Mouse (Mus musculus) right cerebral cortex, adult 2 months (tissue): Measurements from ENCODE around the gene Hist1h1e.
"Not testable (repeated sequence)": the region's sequence is repeated elsewhere in the genome, so short reads cannot be mapped to it uniquely, and the experiment has no call there.

Source experiments
- DNase-seq, 2 experiments: peaks; one replicate each; pipeline ENCODE4 v3.0.0; 2021 to 2022; ENCODE audit warnings: low spot score in 2 of 2

Hist1h1e gene

DNA sequence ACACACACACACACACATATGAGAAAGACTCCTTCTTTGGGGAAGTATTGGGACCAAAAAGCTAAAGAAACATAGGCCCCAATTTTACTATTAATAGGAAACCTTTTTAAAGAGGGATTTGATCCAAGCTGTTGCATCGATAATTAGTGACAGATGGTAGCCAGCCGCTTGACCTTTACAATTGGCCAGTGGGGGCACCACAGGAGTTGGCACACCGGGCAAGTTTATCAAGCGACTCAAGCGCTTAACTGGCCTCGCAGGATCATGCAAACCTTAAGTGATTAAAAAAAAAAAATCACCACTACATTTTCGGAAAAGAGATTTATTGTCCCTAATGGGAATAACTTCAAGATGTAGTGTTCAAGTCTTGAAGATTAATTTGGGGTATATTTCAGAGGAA is 29.7 kb downstream of the Hist1h1e start:
- no peak for DNase-seq

DNA sequence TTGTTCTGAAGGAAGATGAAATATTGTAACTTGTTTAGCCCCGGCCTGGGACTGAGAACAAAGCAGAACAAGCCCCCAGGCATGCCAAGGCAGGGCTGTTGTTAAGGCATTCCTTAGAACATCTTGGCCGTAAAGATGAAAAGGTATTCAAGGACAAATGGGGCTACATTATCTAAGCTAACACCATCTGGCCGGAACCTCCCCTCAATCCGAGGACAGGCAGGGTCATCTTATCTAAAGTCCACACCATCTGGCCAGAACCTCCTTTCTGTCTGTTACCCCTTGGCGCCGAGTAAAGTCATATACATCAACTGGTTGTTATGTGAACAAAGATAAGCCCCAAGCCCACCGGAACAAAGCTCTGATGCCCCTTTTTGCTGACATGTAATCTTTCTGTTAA is 30.5 kb downstream of the Hist1h1e start:
- not testable (repeated sequence) for DNase-seq

DNA sequence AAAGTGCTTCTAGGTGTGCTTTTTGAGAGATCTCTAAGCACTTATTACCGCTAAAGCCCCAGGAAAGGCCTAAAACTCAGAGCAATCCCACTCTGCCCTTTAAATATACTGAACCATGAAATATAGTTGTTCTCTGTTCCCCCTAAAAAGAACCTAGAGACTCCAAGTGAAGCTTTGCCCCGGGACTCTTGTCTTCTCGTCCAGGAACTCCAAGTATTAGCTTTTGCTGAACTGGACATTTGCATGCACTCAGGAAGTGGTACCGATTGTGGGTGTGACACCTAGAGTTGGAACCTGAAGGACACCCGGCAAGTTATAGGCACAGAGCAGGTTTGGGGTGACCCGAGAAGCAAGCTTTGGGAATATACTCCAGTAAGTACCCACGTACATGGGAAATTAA is 31.2 kb downstream of the Hist1h1e start:
- no peak for DNase-seq

DNA sequence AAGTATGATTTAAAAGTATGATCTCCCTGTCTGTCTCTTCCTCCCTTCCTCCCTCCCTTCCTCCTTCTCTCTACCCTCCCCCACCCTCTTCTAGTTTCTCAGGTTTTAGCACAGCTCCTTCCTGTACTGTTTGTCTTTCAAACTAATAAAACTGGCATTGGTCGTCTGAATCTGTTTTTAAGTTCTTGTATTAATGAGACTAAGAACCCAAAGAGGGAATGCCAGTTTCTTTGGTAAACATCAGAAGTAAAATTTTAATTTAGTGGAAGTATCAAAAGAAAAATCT is 35.5 kb downstream of the Hist1h1e start:
- DNase-seq = no peak

DNA sequence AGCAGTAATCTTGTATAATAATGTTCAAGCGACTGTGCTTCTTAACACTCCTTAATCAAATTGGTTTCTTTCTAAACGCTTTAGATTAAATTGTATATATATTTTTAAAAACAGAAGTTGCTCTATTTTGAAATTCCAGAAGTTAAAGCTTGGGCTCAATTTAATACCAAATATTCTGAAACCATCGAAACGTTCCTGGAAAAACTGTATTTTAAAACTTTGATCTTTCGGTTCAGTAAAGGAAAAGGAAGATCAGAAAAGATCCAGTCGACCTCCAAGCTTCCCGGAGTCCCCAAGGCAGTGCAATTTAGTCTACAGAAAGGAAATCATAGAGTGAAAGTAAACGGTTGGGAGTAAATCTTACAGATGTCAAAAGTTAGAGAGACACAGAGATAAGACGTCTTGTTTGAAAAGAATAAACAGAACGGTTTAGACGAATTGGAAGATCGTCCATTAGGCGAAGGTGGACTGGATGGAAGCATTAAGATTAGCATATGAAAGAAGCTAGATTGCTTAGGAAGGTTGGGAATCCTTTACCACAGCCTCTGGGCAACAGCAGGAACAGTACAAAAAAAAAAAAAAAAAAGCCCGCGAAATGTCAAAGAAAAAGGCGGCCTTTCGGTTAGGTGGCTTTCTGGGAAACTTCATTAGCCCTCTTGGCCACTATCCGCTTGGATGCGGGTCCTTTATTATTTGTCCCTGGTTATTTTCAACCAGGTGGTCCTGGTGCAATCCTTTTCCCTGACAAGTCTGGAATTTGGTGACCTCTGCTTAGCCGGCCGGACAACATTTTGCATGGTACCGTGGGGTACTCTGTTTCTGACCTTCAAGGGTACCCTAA is 36.0 kb downstream of the Hist1h1e start:
- DNase-seq = no peak

DNA sequence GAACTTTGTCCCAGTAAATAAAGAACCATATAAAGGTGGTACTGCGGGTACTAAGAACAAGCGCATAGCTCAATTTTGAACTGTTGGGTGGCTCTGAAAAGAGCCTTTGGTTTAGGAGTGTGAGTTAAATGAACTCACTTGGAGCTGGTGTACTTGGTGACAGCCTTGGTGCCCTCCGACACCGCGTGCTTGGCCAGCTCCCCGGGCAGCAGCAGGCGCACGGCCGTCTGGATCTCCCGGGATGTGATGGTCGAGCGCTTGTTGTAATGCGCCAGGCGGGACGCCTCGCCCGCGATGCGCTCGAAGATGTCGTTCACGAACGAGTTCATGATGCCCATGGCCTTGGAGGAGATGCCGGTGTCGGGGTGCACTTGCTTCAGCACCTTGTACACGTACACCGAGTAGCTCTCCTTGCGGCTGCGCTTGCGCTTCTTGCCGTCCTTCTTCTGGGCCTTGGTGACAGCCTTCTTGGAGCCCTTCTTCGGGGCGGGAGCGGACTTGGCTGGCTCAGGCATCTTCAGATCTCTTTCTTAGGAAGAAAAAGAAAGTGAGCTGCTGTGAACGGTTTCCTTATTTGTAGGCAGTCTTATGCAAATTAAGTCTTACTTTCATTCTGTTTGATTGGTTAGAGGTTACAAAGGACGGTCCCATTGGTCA is 36.8 kb downstream of the Hist1h1e start:
- DNase-seq = peak; percentile 76 to 77

DNA sequence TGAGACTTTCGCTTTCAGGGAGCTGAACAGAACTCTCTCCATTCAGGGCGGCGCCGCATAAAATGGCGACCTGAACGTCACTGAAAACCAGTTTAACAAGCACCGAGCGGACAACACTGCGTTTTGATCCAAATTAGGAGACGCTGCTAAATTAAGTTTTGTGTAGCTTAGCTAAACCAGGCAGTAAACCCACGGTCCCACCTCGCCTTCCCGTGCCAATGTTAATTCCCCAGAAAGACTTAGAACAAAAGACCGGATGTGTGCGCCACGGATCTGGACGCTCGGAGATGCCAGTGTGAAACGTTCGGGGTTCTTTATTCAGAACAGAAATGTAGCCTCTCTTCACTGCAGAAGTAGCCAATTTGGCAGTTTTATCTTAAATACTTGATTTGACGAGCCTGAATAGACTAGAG is 37.3 kb downstream of the Hist1h1e start:
- peak; percentile 77 to 82 for DNase-seq

DNA sequence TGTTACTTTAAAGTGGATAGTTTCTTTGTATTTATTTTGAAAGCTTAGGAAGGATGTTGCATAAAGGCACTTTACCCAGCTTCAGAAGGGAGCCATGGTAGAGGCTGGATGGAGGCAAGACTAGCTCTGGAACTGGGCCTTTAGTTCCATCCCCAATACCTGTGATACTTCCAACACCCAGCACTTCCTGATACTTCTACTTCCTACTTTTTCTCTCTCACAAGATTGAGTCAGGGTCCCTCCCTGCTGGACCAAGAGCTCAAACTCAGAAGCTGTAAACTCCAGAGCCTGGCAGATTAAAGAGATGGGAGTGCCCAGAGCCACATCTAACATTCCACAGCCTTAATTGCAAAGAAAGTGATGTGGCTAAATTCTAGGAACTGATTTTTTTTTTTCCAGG is 38.0 kb downstream of the Hist1h1e start:
- no peak for DNase-seq

DNA sequence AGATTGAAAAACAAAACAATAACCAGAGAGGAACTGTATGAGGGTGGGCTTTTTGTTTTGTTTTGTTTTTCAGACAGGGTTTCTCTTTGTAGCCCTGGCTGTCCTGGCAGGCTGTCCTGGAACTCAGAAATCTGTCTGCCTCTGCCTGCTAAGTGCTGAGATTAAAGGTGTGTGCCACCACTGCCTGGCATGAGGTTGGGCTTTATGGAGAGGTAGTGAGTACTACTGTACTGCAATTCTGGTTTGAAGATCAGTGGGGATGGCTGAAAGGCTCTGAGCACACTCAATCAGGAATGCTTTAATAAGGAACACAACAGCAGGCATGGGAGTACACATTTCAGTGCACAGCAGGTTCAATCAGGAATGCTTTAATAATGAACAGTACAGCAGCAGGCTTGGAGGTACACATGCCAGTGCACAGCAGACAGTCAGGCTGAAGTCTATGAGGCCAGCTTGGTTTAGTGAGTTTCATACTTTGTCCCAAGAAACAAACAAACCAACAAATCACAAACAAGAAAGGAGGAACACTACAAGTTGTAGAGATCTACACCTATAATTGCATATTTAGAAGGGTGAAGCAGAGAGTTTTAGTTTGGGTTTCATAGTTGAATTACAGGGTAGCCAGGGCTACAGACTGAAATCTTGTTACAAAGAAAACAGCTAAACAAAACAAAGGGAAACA is 38.8 kb downstream of the Hist1h1e start:
- DNase-seq = no peak

DNA sequence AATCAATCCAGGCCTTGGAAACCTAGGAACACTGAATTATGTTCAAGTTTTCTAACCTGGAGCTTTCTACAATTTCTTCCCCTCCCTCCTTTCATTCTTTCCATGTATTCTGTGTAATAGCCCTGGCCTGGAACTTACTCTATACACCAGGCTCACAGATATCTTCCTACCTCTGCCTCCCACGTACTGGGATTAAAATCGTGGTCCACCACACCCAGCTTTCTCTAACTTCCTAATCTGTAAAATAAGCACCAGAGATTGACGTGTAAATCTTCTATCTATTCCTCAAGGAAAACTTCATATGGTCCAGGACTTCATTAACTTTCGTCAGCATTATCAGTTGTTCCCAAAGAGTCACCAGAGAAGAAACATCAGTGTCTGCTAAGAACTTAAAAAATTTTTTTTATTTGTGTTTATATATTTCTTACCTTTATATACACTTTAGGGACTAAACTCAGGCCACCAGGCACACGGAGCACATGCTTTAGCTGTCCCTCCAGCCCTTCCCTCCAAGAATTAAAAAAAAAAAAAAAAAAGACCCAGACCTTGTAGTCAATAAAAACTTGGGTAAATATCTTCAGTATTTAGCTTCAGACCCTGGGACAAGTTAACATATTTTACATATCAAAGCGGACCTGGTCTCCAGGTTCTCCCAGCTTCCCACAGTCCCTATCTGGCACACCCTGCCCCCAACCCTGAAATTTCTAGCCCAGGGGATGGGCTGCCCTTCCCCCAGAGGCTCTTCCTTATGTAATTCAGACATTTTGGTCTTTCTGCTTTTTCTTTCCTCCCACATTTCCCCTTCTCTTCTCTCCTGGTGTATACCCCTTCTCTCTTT is 39.9 kb downstream of the Hist1h1e start:
- no peak for DNase-seq

DNA sequence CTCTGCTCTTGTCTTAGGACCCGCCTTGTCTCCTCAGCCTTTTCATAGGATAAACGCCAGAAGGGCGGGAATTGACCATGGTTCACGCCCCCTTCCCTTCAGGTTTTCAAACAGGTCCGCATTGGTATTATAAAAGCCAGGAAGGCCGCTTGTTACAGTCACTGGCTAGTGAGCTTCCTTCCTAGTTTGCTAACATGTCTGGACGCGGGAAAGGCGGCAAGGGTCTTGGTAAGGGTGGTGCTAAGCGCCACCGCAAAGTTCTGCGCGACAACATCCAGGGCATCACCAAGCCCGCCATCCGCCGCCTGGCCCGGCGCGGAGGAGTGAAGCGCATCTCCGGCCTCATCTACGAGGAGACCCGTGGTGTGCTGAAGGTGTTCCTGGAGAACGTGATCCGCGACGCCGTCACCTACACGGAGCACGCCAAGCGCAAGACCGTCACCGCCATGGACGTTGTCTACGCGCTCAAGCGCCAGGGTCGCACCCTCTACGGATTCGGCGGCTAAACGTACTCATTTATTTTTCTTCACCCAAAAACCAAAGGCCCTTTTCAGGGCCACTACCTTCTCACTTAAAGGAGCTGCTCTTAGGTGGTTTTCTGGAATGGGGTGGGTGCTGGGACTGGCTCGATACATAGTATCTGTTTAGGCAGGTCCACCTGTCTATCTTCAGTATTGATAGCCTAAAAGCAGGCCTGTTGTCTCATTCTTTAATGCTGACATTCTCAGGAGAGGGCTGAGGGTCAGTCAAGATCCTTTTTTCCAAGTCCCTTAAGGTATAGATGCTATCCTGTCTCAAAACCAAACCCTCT is 40.7 kb downstream of the Hist1h1e start, which contains the start of gene Hist1h4d:
TSS of gene Hist1h4d (plus strand) at position 191 of the 811 bp plus-strand sequence.
- peak; percentile 99 for DNase-seq

DNA sequence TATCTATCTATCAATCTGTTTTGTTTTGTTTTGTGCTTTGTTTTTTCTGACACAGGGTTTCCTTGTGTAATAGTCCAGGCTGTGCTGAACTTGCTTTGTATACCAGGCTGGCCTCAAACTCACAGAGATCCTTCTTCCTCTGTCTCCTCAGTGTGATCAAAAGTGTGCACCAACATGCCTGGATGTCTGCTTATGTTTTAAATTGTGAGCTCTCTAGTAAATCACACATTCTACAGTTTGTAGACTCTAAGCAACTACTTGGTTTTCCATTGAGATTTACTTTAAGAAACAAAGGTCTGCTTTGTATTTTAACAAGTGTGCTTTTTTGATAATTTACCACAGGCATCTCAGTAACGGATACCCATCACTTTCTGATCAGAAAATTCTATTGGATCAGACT is 44.5 kb downstream of the Hist1h1e start:
- no peak for DNase-seq

DNA sequence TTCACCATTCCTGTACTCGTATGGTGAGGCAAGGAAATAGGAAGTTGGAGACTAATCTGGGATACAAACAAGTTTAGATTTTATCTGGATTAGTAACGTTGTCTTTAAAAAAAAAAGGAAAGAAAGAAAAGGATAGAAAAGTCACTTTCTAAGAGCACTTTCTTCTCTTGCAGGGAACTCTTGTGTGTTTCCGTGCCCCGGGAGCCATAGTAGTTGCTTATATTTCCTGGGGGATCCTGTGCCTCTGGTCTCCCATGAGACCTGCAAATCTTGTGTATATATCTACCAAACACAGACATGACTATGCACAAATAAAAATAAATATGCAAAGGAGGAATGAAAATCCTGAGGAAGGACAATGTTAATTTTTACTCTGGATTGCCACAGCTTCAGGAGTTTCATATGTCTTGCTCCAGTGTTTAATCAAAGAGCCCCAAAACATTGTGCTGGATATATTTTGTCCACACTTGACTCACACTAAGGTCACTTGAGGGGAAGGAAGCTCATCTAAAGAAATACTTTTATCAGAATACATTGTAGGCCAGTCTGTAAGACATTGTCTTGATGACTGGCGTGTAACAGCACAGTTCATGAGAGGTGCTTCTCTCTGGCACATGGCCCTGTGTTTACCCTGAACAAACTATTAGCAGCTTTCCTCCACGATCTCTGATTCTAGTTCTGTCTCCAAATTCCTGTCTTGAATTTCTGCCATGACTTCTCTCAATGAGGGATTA is 45.3 kb downstream of the Hist1h1e start:
- DNase-seq = no peak

DNA sequence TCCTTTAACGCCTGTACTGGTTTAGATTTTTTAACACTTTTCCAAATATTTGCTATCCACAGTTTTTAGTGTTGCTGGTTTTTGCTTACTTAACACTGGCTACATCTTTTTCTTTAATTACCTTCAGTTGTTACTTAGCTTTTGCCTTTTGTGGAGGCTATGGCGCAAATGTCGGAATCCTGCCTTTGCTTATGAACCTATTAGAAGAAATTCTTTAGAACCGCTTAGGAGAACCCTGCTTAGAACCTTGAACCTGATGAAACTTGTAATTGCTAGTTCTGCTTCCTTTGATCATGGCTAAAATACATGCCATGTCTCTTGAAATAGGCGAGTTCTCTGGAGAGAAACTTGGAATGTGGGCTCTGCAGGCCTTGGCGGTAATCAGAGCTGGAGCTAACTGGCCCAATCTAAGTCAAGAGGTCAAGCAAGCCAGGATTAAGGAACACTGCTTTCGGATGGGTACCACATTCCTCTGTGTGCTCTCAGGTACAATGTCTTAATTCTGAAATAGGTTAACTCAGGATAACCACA is 45.9 kb downstream of the Hist1h1e start:
- DNase-seq = no peak

DNA sequence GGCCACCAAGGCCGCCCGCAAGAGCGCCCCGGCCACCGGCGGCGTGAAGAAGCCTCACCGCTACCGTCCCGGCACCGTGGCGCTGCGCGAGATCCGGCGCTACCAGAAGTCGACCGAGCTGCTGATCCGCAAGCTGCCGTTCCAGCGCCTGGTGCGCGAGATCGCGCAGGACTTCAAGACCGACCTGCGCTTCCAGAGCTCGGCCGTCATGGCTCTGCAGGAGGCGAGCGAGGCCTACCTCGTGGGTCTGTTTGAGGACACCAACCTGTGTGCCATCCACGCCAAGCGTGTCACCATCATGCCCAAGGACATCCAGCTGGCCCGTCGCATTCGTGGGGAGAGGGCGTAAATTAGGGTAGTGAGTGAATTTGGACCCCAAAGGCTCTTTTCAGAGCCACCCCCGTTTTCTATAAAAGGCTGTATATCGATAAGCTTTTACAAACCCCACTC is 46.5 kb downstream of the Hist1h1e start:
- DNase-seq = peak; percentile 18 to 33

DNA sequence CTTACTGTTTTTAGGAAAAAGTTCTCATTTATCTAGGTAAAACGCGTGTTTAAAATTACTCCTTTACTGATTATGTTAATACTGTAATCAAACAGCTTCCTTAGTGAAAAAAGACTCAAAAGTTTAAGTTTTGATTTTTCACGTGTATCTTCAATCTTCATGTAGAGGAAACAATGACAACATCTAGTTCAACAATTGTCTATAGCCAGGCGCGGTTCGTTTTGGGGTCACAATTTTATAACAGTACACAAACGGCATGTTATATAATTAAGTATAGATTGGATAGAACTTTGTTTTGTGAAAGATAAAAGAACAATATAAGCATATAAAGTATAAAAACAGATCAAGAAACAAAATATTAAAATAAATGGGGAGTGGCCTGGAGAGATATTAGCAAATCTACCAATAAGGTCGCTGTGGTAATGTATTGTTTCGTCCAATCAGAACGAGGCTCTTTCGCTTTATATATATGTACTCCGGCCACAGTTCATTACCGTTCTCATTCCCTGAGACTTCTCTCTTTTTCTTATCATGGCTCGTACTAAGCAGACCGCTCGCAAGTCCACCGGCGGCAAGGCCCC is 47.0 kb downstream of the Hist1h1e start, which contains the start of gene Hist1h3d:
TSS of gene Hist1h3d (plus strand) at position 493 of the 581 bp plus-strand sequence.
- DNase-seq = peak; percentile 70 to 72

DNA sequence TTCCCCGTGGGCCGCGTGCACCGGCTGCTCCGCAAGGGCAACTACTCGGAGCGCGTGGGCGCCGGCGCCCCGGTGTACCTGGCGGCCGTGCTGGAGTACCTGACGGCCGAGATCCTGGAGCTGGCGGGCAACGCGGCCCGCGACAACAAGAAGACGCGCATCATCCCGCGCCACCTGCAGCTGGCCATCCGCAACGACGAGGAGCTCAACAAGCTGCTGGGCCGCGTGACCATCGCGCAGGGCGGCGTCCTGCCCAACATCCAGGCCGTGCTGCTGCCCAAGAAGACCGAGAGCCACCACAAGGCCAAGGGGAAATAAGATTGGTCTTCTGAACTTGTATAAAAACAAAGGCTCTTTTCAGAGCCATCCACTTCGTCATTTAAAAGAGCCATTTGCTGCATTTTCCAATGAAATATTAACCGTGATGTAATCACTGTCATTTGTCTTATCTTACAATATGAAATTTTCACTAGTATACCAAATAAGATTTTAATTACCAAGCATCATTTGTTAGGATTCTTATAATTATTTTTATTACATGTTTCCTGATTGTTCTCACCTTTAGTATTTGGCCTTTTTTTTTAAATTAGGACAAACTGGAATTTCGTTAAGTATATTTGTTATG is 47.7 kb downstream of the Hist1h1e start:
- not testable (repeated sequence) for DNase-seq

DNA sequence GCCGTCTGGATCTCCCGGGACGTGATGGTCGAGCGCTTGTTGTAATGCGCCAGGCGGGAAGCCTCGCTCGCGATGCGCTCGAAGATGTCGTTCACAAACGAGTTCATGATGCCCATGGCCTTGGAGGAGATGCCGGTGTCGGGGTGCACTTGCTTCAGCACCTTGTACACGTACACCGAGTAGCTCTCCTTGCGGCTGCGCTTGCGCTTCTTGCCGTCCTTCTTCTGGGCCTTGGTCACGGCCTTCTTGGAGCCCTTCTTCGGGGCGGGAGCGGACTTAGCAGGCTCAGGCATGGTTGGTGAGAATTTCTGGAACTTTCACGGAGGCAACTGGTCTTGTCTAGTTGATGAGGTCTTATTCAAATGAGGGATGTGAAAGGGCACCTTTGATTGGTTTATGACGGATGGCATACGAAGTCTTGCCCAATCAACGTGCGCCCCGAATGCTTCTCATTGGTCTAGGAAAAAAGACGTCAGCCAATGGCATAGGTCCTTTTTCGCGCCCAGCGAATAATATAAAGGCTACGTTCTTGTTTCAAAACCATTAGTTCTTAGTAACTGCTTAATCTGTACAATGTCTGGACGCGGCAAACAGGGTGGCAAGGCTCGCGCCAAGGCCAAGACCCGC is 48.3 kb downstream of the Hist1h1e start, which contains the start of the genes Hist1h2bf and Hist1h2ad:
TSS of gene Hist1h2bf (minus strand) at position 299 of the 627 bp plus-strand sequence.
TSS of gene Hist1h2ad (plus strand) at position 484 of the 627 bp plus-strand sequence.
- peak; percentile 93 to 96 for DNase-seq
